Mouse (Mus musculus): ENCODE measurements around the gene Mpnd.

DNA sequence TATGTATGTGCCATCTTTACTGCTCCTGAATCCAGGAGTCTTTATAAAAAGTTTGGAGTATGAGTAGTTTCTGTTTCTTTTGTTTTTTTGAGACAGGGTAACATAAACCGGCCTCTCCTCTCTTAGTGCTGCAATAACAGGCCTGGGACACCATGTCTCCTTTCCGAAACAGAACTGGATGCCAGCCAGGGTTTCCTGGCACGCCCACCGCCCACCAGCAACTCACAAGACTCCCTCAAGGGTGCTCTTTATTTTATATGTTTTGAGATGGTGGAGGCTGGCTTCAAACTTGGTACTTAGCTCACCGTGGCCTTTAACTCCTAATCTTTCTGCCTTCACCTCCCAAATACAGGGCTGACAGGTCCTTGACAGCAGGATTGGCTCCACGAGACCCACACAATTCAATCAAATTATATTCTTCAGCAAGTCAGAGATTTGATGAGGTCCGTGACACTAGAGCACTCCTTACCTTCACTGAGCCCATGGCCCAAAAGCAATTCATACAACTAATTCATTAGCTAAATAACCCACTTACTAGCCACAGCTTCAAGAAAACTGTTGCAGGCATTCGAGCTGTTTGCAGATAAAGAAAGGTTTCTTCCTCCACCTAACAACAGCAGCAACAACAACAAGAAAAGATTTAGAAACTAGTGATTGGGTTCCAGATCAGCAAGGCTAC is 33.2 kb downstream of the Mpnd start:
- TF ChIP-seq ZC3H11A (IDR thresholded peaks at IDR 0.05; ENCODE audit: low read depth, low read length): no peak
- TF ChIP-seq USF2 (conservative IDR thresholded peaks at IDR 0.05; ENCODE audit: low read depth, low read length): no peak
- no peak for TF ChIP-seq CTCF (conservative IDR thresholded peaks at IDR 0.05 in 1 of 2, IDR thresholded peaks at IDR 0.05 in 1 of 2; ENCODE audit: low read depth in 2 of 2, low read length in 2 of 2)
